Mouse (Mus musculus) hindbrain, embryonic 13.5 days (tissue): ENCODE measurements at regions not wholly inside any gene's neighbourhood (a gene's known extent, or its start where the extent isn't known, plus 50 kb on each side); places are given as distances from the start of the nearest gene placed in this dataset.

ENCODE experiments used
- ATAC-seq: fragments of 200-750 bp; cut with Nextera tagmentation; 2 replicates; pipeline ENCODE4 v1.8.0; 2017; ENCODE audit warnings: moderate TSS enrichment; ENCODE audit not compliant: low FRiP score
- H3K27ac ChIP-seq: fragments of 300-500 bp; sonication (generic); 2 replicates; pipeline ENCODE4 v1.5.1; 2015; ENCODE audit warnings: inconsistent platforms, mild to moderate bottlenecking, moderate library complexity
- H3K27me3 ChIP-seq: fragments of 300-500 bp; sonication (generic); 2 replicates; pipeline ENCODE4 v1.6.1; 2015; ENCODE audit warnings: mild to moderate bottlenecking, inconsistent platforms
- H3K36me3 ChIP-seq: fragments of 300-500 bp; sonication (generic); 2 replicates; pipeline ENCODE4 v1.6.1; 2015; ENCODE audit warnings: mild to moderate bottlenecking, inconsistent platforms
- H3K4me1 ChIP-seq: fragments of 300-500 bp; sonication (generic); replicated peaks from 2 replicates; pipeline ENCODE4 v1.6.1; 2015; ENCODE audit warnings: inconsistent platforms
- H3K4me2 ChIP-seq: fragments of 300-500 bp; sonication (generic); 2 replicates; pipeline ENCODE4 v1.6.1; 2015; ENCODE audit warnings: inconsistent platforms, mild to moderate bottlenecking, moderate library complexity
- H3K4me3 ChIP-seq: fragments of 300-500 bp; sonication (generic); 2 replicates; pipeline ENCODE4 v1.5.1; 2015; ENCODE audit warnings: mild to moderate bottlenecking, inconsistent platforms
- H3K9ac ChIP-seq: fragments of 300-500 bp; sonication (generic); 2 replicates; pipeline ENCODE4 v1.6.1; 2015; ENCODE audit warnings: mild to moderate bottlenecking, inconsistent platforms
- H3K9me3 ChIP-seq: fragments of 300-500 bp; sonication (generic); 2 replicates; pipeline ENCODE4 v1.6.1; 2016; ENCODE audit warnings: inconsistent platforms
- WGBS: fragments of 180-500 bp; shearing (Covaris S2); methylation state at CpG from one replicate; pipeline ENCODE4 v1.1.7; 2015; 5-methylcytosine and 5-hydroxymethylcytosine counted together

GRCm38 (mm10) chr7:124593462-124593861 is 610.8 kb downstream of the Hs3st4 start:
- no peak overlapping the region for H3K9ac ChIP-seq
- H3K27ac ChIP-seq: no peak overlapping the region
- no peaks in the 10 kb centered on the region for H3K4me1 ChIP-seq
- H3K27me3 ChIP-seq: peaks cover 4% of the 10 kb centered on the region; the same call in 1 of the 2 replicates
- no peak overlapping the region for H3K4me2 ChIP-seq
- no peaks in the 10 kb centered on the region for H3K9me3 ChIP-seq
- ATAC-seq: no peak
- no peak overlapping the region for H3K4me3 ChIP-seq
- no peaks in the 10 kb centered on the region for H3K36me3 ChIP-seq

- Histone ChIP-seq H3K27ac (no peak overlapping the region), H3K9ac (no peak overlapping the region), H3K4me2 (no peak overlapping the region), H3K4me3 (no peak overlapping the region), H3K9me3 (no peaks in the 10 kb centered on the region), H3K36me3 (no peaks in the 10 kb centered on the region), H3K27me3 (no peaks in the 10 kb centered on the region), H3K4me1 (no peaks in the 10 kb centered on the region)
- 92% methylated on average over 6 of the region's 6 CpGs for WGBS
- no peak for ATAC-seq
These were observed 618.1 kb downstream of the Hs3st4 start for GRCm38 (mm10) chr7:124600767-124601166.

DNA sequence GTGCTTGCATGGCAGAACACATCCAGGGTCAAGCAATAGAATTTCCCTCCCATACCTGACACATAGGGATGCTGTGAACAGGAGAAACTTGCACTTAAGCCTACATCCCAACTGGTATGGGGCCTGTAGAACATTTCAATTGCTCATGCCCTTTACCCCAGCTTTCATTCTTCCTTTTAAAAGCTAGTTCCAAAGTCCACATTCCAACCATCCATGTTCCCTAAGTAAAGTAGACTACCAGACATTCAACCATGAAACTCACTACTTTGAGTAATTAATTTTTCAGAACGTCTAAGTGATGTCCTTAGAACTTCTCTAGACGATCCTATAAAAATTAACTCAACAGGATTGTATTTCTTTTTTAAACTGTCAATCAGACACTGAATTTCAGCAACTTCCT is 621.9 kb downstream of the Hs3st4 start:
- Histone ChIP-seq H3K4me3 (no peak overlapping the region), H3K27me3 (no peaks in the 10 kb centered on the region), H3K36me3 (no peaks in the 10 kb centered on the region), H3K4me1 (no peaks in the 10 kb centered on the region), H3K4me2 (no peak overlapping the region), H3K9ac (no peak overlapping the region), H3K27ac (no peak overlapping the region), H3K9me3 (no peaks in the 10 kb centered on the region)
- 88% methylated on average over 2 of the region's 2 CpGs for WGBS
- no peak for ATAC-seq

GRCm38 (mm10) chr7:124605978-124606377 is 623.3 kb downstream of the Hs3st4 start:
- Histone ChIP-seq H3K27ac (no peak overlapping the region), H3K4me3 (no peak overlapping the region), H3K36me3 (no peaks in the 10 kb centered on the region), H3K9me3 (no peaks in the 10 kb centered on the region), H3K27me3 (no peaks in the 10 kb centered on the region), H3K4me1 (no peaks in the 10 kb centered on the region), H3K4me2 (no peak overlapping the region), H3K9ac (no peak overlapping the region)
- 87% methylated on average over 1 of the region's 1 CpGs for WGBS
- ATAC-seq: no peak

DNA sequence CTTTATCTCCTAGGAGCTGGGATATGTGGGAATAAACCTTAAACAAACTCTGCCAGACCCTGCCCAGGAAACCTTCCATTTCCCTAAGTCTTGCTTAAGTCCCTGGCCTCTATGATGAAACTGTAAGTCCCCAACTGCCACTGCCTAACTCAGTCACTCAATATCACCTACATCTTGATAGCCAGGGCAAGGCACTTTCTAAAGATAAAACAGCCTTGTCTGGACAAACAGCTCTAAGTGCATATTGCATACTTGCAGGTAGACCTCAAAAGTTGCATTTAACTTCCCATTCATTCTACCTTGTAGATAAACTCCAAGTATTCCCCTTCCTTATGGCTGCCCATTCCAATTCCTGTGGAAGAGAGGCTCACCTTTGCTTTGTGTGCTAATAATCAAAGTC is 624.4 kb downstream of the Hs3st4 start:
- H3K27ac ChIP-seq: no peak overlapping the region
- H3K4me2 ChIP-seq: no peak overlapping the region
- H3K4me1 ChIP-seq: no peaks in the 10 kb centered on the region
- no peaks in the 10 kb centered on the region for H3K27me3 ChIP-seq
- ATAC-seq: no peak
- no peaks in the 10 kb centered on the region for H3K9me3 ChIP-seq
- no peak overlapping the region for H3K4me3 ChIP-seq
- no peaks in the 10 kb centered on the region for H3K36me3 ChIP-seq
- H3K9ac ChIP-seq: no peak overlapping the region

DNA sequence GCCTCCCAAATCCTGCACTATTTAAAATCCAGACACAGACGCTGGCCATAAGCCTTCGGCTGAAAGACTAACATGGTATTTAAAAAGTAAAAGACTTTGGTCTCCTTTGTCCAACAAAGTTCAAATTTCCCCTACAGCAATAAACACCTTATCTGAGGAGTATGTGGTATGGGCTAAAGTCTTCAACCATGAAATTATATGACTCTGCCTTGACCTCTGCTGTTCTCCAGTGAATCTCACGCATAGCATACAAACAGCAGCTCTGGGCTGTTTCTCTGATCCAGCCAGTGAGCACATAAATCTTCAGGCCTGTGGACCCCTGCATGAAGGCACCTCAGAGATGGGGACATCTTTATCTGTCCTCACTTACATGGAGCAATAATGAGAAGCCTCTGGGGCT is 627.8 kb downstream of the Hs3st4 start:
- no peaks in the 10 kb centered on the region for H3K27me3 ChIP-seq
- ATAC-seq: no peak
- no peaks in the 10 kb centered on the region for H3K36me3 ChIP-seq
- H3K4me2 ChIP-seq: no peak overlapping the region
- H3K9ac ChIP-seq: no peak overlapping the region
- H3K4me1 ChIP-seq: no peaks in the 10 kb centered on the region
- 91% methylated on average over 3 of the region's 3 CpGs for WGBS
- H3K9me3 ChIP-seq: no peaks in the 10 kb centered on the region
- no peak overlapping the region for H3K27ac ChIP-seq
- H3K4me3 ChIP-seq: no peak overlapping the region

- Histone ChIP-seq H3K27me3 (no peaks in the 10 kb centered on the region), H3K4me1 (peaks cover 10% of the 10 kb centered on the region), H3K36me3 (no peaks in the 10 kb centered on the region), H3K9ac (no peak overlapping the region), H3K4me2 (no peak overlapping the region), H3K4me3 (no peak overlapping the region), H3K9me3 (no peaks in the 10 kb centered on the region), H3K27ac (no peak overlapping the region)
- ATAC-seq: no peak
- 93% methylated on average over 6 of the region's 6 CpGs for WGBS
These were observed 664.5 kb downstream of the Hs3st4 start for GRCm38 (mm10) chr7:124647131-124647530.

DNA sequence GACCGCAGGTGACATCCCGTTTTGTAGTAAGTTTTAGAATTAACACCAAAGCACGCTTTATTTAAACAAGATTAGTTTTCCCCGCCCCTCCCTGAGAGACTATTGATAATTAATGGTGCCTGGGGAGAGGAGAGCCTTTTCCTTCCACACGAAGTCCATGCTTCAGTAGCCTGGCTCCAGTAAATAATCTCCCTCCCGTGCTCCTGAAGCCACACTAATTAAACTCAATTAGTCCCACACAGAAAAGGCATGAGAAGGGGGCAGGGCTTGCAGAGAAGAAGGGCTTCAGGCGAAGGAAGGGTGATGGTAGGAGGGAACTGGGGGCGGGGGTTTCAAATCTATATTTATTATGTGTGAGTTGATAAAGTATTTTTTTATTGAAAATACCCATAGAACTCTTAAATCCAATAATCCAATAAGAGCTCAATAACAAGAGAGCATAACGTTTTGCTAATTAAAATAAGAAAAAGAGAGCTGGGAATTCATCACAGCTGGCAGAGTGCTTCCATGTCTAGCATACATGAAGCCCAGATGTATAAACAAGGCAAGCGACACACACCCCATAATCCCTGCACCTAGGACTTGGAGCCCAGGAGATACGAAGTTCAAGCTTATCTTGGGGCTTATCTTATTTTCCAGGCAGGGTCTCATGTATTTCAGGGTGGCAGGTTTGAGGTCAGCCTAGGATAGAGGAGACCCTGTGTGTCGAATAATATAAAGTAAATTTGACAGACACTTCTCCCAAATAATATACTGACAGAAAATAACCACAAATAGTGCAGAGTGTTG is 684.7 kb downstream of the Hs3st4 start:
- H3K36me3 ChIP-seq: no peaks in the 10 kb centered on the region
- ATAC-seq: no peak
- H3K27me3 ChIP-seq: no peaks in the 10 kb centered on the region
- peaks cover 11% of the 10 kb centered on the region; the same call in 1 of the 2 replicates for H3K4me1 ChIP-seq
- H3K4me2 ChIP-seq: no peak overlapping the region
- H3K4me3 ChIP-seq: no peak overlapping the region
- H3K9ac ChIP-seq: no peak overlapping the region
- 40% methylated on average over 12 of the region's 12 CpGs for WGBS
- H3K9me3 ChIP-seq: no peaks in the 10 kb centered on the region
- H3K27ac ChIP-seq: no peak overlapping the region

GRCm38 (mm10) chr7:124668058-124668457 is 685.4 kb downstream of the Hs3st4 start:
- Histone ChIP-seq H3K4me1 (peaks cover 11% of the 10 kb centered on the region; the same call in 1 of the 2 replicates), H3K4me2 (no peak overlapping the region), H3K9ac (no peak overlapping the region), H3K27me3 (no peaks in the 10 kb centered on the region), H3K4me3 (no peak overlapping the region), H3K36me3 (no peaks in the 10 kb centered on the region), H3K9me3 (no peaks in the 10 kb centered on the region), H3K27ac (no peak overlapping the region)
- no peak for ATAC-seq
- WGBS: 60% methylated on average over 4 of the region's 4 CpGs

DNA sequence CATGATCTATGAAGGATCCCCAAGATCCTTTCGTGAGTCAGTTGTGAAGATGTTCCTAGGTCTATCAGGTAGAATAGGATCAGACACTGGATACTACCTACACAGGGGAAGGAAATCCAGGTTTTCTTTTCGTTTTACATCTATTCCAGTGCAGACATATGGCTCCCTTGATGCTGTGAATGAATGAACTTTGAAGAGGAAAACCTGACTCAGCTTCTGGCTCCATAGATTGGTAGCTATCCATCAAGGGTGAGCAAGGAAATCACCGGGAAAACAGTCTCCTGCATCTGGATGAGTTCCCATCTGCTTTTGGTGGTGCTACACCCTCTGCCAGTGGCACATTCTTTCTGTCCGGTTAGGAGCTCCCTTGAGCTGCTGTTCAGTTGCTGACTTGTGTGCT is 687.8 kb downstream of the Hs3st4 start:
- H3K4me1 ChIP-seq: peaks cover 11% of the 10 kb centered on the region; the same call in 1 of the 2 replicates
- H3K9me3 ChIP-seq: no peaks in the 10 kb centered on the region
- no peaks in the 10 kb centered on the region for H3K27me3 ChIP-seq
- no peak overlapping the region for H3K27ac ChIP-seq
- H3K4me2 ChIP-seq: no peak overlapping the region
- H3K36me3 ChIP-seq: no peaks in the 10 kb centered on the region
- H3K9ac ChIP-seq: no peak overlapping the region
- no peak overlapping the region for H3K4me3 ChIP-seq
- WGBS: 76% methylated on average over 4 of the region's 4 CpGs
- ATAC-seq: no peak

DNA sequence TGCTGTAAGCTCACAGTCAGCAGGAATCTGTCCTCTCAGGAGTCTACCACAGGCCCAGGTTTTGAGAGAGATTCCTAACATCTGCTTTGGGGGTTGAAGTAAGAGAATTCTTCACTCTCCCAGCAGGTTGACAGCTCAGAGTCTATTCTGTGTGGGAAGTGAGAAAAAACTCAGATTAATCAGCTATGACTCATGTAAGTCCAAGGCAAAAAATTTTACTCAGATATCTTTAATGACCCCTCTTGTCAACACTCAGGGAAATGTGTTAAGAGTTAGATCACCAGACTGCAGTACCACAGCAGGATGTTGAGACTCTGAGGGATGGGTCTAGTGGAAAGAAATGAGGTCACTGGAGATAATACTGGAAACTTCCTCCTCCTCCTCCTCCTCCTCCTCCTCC is 688.4 kb downstream of the Hs3st4 start:
- Histone ChIP-seq H3K4me1 (peaks cover 11% of the 10 kb centered on the region; the same call in 1 of the 2 replicates), H3K4me2 (no peak overlapping the region), H3K36me3 (no peaks in the 10 kb centered on the region), H3K9ac (no peak overlapping the region), H3K9me3 (no peaks in the 10 kb centered on the region), H3K27me3 (no peaks in the 10 kb centered on the region), H3K27ac (no peak overlapping the region), H3K4me3 (no peak overlapping the region)
- ATAC-seq: no peak

DNA sequence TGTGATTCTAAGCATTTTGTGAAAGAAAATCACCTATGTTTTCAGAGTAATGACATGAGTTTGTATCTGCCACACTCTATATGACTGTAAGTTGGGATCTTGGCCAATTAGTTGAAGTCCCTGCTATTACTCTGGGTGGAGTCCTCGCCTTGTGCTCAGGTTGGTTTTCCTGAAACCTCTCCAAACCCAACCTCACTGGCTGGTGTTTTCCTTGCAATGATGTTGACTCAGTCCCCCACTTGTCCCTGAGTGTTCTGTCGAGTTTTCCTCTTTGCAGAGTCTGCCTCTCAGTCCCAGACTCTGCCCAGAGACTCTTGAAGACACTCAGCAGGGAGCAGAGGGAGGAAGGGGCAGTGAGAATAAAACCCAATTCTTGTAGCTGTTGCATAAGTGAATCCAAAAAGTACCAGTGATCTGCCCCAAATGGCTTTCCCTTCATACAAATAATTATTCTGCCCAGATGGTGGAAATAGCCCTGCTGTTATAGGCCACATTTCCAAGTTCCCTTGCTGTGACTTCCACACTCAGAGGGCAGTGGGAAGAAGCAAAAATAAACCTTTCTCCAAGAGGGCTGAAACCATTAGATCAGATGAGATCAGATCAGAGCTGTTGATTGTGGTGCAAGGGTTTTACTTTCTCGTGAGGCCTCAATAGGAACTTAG is 694.3 kb downstream of the Hs3st4 start:
- Histone ChIP-seq H3K36me3 (no peaks in the 10 kb centered on the region), H3K27me3 (no peaks in the 10 kb centered on the region), H3K4me2 (no peak overlapping the region), H3K4me3 (no peak overlapping the region), H3K27ac (no peak overlapping the region), H3K9me3 (no peaks in the 10 kb centered on the region), H3K4me1 (peaks cover 5% of the 10 kb centered on the region; the same call in 1 of the 2 replicates), H3K9ac (no peak overlapping the region)
- WGBS: 66% methylated on average over 3 of the region's 3 CpGs
- no peak for ATAC-seq

- Histone ChIP-seq H3K9me3 (no peaks in the 10 kb centered on the region), H3K9ac (no peak overlapping the region), H3K4me3 (no peak overlapping the region), H3K4me1 (peaks cover 5% of the 10 kb centered on the region; the same call in 1 of the 2 replicates), H3K36me3 (no peaks in the 10 kb centered on the region), H3K4me2 (no peak overlapping the region), H3K27ac (no peak overlapping the region), H3K27me3 (no peaks in the 10 kb centered on the region)
- ATAC-seq: 0 out of 2 replicates have a peak, but pooled peaks have one; percentile 7
These were observed 697.9 kb downstream of the Hs3st4 start for GRCm38 (mm10) chr7:124680561-124680960.
